Mouse (Mus musculus) limb, embryonic 12.5 days (tissue): ENCODE results near the gene Pkd1l1. TPM values are rescaled to one million over a fixed set of nuclear protein-coding genes. Genes with fewer than 3 reads are reported as not detected.
A peak's percentile ranks its signal among the peaks of the same experiment; 100 is the strongest.

Source experiments
- ATAC-seq: fragments of 200-750 bp; cut with Nextera tagmentation; 2 replicates; pipeline ENCODE4 v1.8.0; 2017; ENCODE audit warnings: low read depth, moderate TSS enrichment; ENCODE audit not compliant: insufficient number of reproducible peaks, insufficient read depth, low FRiP score, low TSS enrichment
- H3K27ac ChIP-seq: fragments of 300-500 bp; sonication (generic); 2 replicates; pipeline ENCODE4 v1.5.1; 2016; ENCODE audit warnings: mild to moderate bottlenecking, moderate library complexity
- H3K27me3 ChIP-seq: fragments of 300-500 bp; sonication (generic); 2 replicates; pipeline ENCODE4 v1.6.1; 2016; ENCODE audit warnings: mild to moderate bottlenecking, moderate library complexity
- H3K36me3 ChIP-seq: fragments of 300-500 bp; sonication (generic); 2 replicates; pipeline ENCODE4 v1.6.1; 2016; ENCODE audit warnings: mild to moderate bottlenecking, moderate library complexity
- H3K4me1 ChIP-seq: fragments of 300-500 bp; sonication (generic); replicated peaks from 2 replicates; pipeline ENCODE4 v1.6.1; 2016
- H3K4me2 ChIP-seq: fragments of 300-500 bp; sonication (generic); 2 replicates; pipeline ENCODE4 v1.6.1; 2016; ENCODE audit warnings: mild to moderate bottlenecking, moderate library complexity
- H3K4me3 ChIP-seq: fragments of 300-500 bp; sonication (generic); replicated peaks from 2 replicates; pipeline ENCODE4 v1.5.1; 2016; ENCODE audit warnings: mild to moderate bottlenecking
- H3K9ac ChIP-seq: fragments of 300-500 bp; sonication (generic); replicated peaks from 2 replicates; pipeline ENCODE4 v1.6.1; 2016; ENCODE audit warnings: mild to moderate bottlenecking, moderate library complexity
- H3K9me3 ChIP-seq: fragments of 300-500 bp; sonication (generic); 2 replicates; pipeline ENCODE4 v1.6.1; 2016; ENCODE audit warnings: mild to moderate bottlenecking, moderate library complexity
- WGBS: fragments of 180-500 bp; shearing (Covaris S2); methylation state at CpG from one replicate; pipeline ENCODE4 v1.1.7; 2016; 5-methylcytosine and 5-hydroxymethylcytosine counted together
- polyA plus RNA-seq: library from polyadenylated mRNA; unstranded; fragments of >200 nt; fragmentation: Nextera tagmentation; extraction: Ambion mirVana; gene quantifications from 2 replicates; pipeline ENCODE4 v1.2.1, GENCODE M21; 2016

Gene Pkd1l1
- polyA plus RNA-seq, 1 experiment from 2014 or later: 0.04 TPM

DNA sequence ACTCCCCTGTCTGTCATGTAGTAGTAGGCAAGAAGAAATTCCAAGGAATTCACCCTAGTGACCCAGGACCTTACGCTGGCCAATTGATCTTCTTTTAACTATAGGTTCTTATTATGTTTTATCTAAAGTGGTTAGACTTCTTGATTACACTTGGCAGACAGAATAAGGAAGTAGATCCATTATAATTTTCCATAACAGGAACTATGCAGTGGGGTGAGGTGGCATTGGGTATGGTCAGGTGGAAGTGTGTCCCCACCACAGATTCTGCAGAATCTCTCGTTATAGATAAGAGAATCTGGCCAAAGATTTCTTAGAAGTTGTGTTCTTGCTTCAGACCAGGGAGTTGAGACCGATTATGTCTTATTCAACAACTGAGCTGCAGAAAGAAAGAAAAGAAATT lies 185.5 kb downstream of the Pkd1l1 start:
- WGBS: 95% methylated on average over 3 of the region's 3 CpGs
- no peak overlapping the region for H3K4me2 ChIP-seq
- no peak overlapping the region for H3K9ac ChIP-seq
- no peaks in the 10 kb centered on the region for H3K9me3 ChIP-seq
- H3K27ac ChIP-seq: no peak overlapping the region
- H3K36me3 ChIP-seq: no peaks in the 10 kb centered on the region
- H3K4me3 ChIP-seq: no peak overlapping the region
- H3K27me3 ChIP-seq: no peaks in the 10 kb centered on the region
- peaks cover 48% of the 10 kb centered on the region for H3K4me1 ChIP-seq
- ATAC-seq: no peak

DNA sequence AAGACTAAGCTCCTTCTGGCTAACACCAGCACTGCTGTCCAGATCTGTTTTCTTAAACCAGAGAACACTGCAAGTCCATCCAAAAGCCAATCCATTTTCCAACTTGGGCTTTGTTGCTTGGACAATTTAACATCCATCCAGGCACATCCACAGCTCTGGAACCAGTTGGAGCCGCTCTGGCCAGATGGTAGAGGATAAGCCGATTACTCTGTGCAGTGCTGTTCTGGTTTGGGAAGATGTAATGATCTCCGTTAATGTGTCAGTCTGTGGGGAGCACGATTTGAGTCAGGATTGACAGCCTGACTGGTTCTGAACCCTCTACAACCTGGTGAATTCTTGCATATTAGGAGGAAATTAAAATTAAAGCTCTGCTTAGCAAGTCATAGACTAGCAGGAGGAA lies 188.7 kb downstream of the Pkd1l1 start:
- Histone ChIP-seq H3K36me3 (no peaks in the 10 kb centered on the region), H3K27me3 (no peaks in the 10 kb centered on the region), H3K4me1 (peaks cover 46% of the 10 kb centered on the region), H3K4me3 (no peak overlapping the region), H3K27ac (0 out of 2 replicates have a peak overlapping the region, but pooled peaks have one; percentile 46), H3K9me3 (no peaks in the 10 kb centered on the region), H3K9ac (no peak overlapping the region), H3K4me2 (no peak overlapping the region)
- 32% methylated on average over 4 of the region's 4 CpGs for WGBS
- peak; percentile 48; the same call in 1 of the 2 replicates for ATAC-seq

GRCm38 (mm10) chr11:8782141-8782465 lies 191.0 kb downstream of the Pkd1l1 start:
- Histone ChIP-seq H3K4me1 (peaks cover 37% of the 10 kb centered on the region), H3K27me3 (no peaks in the 10 kb centered on the region), H3K4me3 (no peak overlapping the region), H3K27ac (peak overlapping the region; percentile 62), H3K4me2 (no peak overlapping the region), H3K9me3 (no peaks in the 10 kb centered on the region), H3K9ac (no peak overlapping the region), H3K36me3 (no peaks in the 10 kb centered on the region)
- WGBS: 80% methylated on average over 3 of the region's 3 CpGs
- no peak for ATAC-seq

GRCm38 (mm10) chr11:8781308-8782140 lies 191.5 kb downstream of the Pkd1l1 start:
- no peak overlapping the region for H3K4me3 ChIP-seq
- peaks cover 37% of the 10 kb centered on the region for H3K4me1 ChIP-seq
- H3K36me3 ChIP-seq: no peaks in the 10 kb centered on the region
- ATAC-seq: peak; percentile 58; the same call in 1 of the 2 replicates
- H3K4me2 ChIP-seq: no peak overlapping the region
- no peaks in the 10 kb centered on the region for H3K27me3 ChIP-seq
- no peak overlapping the region for H3K9ac ChIP-seq
- no peaks in the 10 kb centered on the region for H3K9me3 ChIP-seq
- peak overlapping the region; percentile 62 for H3K27ac ChIP-seq
- WGBS: 45% methylated on average over 10 of the region's 10 CpGs

DNA sequence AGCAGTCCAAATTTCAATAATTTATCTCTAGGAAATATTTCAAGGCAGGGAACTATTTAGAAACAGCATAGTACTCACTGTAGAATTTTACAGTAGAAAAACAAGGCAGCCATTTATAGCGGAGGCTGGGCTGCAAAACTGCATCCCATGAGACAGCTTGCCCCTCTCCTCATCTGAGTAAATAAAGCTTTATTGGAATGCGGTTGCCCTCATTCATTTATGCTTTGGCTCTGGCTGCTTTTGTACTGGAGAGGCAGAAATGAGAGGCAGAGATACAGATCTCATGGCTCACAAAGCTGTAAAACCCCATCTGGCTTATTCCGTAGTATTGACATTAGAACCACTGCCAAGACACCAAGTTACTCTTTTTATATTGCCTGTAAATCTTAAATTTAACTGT lies 193.6 kb downstream of the Pkd1l1 start:
- H3K36me3 ChIP-seq: no peaks in the 10 kb centered on the region
- H3K27me3 ChIP-seq: no peaks in the 10 kb centered on the region
- peaks cover 27% of the 10 kb centered on the region for H3K4me1 ChIP-seq
- ATAC-seq: no peak
- H3K4me3 ChIP-seq: no peak overlapping the region
- H3K4me2 ChIP-seq: no peak overlapping the region
- WGBS: 54% methylated on average over 3 of the region's 3 CpGs
- no peak overlapping the region for H3K9ac ChIP-seq
- no peaks in the 10 kb centered on the region for H3K9me3 ChIP-seq
- H3K27ac ChIP-seq: peak overlapping the region; percentile 14; the same call in 1 of the 2 replicates

Other genes starting within 250 kb of the Pkd1l1 start
- gene Hus1, start 37.9 kb upstream of the Pkd1l1 start, polyA plus RNA-seq: 17.1 and 17.6 TPM in 2 replicates
- gene Gm11992, start 75.3 kb upstream of the Pkd1l1 start, polyA plus RNA-seq: 0.09 and 0.14 TPM in 2 replicates
- not detected in 2 replicates for gene Sun3, start 75.7 kb upstream of the Pkd1l1 start, polyA plus RNA-seq
- 2.7 and 3.9 TPM in 2 replicates for gene Upp1, start 144.8 kb upstream of the Pkd1l1 start, polyA plus RNA-seq
- gene Abca13, start 218.7 kb upstream of the Pkd1l1 start, polyA plus RNA-seq: 0.01 TPM in 1 of 2 replicates, not detected in the other